Mouse (Mus musculus): ENCODE measurements around the gene 1700025G04Rik.

1700025G04Rik gene

DNA sequence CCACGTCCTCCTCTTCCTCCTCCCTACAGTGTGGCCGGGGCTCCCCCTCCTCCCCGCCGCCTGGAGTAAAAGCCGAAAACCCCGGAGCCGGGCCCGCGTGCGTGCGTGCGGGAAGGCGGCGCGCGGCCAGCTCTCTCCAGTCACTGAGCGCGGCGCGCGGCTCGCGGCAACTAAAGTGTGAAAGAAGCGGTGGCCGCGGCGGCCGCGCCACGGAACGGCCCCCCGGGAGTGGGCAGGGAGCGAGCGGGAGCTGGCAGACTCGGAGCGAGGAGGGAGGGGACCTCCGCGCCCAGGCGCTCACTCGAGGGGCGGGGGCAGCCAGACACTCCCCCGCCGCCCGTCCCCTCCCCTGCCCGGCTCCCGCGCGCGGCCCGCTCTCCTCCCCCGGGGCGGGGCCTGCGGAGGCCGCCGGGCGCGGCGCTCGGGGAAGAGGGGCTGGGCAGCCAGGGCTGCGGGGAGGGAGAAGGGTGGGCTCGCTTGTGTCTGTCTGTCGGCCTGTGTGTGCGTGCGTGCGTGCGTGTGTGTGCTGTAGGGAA, at the start of gene 1700025G04Rik:
Gene 1700025G04Rik (minus strand): TSS at position 108 of the 536 bp plus-strand sequence.
- peak; percentile 68 to 79 for DNase-seq (ENCODE audit: low spot score in 2 of 2)

DNA sequence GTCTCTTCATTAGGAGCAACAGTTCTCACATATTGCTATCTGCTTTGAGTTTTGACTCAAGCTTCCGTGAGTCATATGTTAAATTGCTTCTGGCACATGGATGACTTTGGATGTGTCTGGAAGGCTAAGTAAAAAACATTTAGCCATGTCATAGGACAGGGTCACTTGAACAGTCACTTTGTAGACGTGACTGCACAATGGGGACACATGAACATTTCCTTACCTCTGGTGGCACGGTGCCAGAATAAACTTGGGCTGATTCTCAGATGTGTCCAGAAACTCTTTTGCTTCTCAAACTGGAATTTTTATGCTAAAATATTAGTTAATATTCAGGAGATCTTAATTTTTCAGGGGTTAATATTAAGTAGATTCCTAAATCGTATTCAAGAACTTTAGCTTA, 49.6 kb upstream of the 1700025G04Rik start:
- no peak for DNase-seq (ENCODE audit: low spot score in 2 of 2)

DNA sequence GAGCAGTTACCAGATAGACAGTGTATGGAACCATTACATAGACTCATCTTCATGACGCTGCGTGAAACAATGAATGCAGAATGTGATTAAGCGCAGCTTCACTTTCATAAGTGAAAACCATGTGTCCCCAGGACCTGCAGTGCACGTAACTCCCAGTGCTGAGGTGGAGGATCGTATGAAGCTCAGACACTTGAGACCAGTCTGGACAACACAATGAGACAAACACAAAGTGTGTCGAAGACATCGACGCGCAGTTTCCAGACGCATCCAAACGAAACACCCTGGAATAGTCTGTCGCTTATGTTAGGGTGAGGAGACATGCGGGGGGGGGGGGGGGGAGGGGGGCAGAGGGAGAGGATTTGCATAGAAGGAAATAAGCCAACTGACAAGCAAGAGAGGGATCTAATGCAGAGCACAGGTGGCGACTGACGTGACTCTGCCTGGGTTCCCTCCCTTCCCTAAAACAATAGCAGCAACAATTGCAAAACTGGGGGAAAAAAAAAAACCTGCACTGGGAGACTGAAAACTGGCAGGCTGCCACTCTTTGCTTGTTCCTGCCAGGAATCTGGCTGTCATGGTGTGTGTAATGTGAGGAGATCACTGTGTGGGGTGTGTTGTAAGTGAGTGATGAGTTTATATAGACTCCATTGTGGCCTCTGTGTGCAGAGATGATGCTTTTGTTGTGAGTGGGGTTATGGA, 40.3 kb upstream of the 1700025G04Rik start:
- DNase-seq (ENCODE audit: low spot score in 2 of 2): peak in 1 of 2 experiments; percentile 60

DNA sequence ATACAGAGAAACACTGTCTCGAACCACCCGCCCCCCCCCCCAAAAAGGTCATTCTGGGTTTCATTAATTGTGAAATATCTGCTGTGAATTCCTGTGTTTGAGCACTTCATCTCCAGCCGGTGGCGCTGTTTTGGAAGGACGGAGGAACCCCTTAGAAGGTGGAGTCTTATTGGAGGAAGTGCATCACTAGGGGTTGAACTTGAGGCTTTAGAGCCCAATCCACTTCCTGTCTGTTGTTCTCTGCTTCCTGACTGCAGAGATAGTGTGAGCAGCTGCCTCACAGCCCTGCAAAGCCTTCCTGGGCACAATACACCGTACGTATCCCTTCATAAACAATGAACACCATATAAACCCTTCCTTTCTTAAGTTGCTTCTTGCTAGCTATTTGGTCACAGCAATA, 35.5 kb upstream of the 1700025G04Rik start:
- DNase-seq (ENCODE audit: low spot score in 2 of 2): no peak

DNA sequence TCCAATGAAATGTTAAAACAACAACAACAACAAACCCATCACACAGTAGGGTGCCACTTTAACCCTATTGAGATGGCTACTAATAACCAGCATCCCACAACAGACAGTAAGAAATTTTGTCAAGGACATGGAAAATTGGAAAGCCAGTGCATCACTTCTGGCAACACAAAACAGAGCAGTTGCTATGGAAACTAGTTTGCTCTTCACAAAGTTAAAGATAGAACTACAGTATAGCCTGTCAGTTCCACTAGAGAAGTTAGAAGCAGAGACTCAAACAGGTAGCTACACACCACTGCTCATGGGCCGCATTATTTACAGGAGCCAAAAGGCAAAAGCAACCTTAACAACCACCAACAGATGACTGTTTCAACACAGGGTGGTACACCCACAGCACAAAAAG, 20.2 kb upstream of the 1700025G04Rik start:
- DNase-seq (ENCODE audit: low spot score in 2 of 2): no peak

DNA sequence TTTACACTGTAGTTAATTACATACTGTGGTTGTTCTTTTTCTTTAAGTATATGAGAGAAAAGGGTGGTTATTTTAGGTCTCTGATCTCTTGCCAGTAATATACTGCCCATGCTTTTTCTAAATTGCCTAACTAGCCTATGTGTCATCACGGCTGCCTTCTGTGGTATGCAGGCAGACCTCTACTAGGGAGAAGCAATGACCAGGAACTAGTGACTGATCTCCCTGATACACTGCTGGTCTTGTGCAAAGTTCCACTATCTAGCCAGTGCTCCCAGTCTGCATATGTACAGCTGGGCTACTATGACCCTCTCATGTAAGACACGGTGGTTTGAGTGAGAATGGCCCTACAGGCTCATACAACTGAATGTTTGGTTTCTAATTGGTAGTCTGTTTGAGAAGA, 16.2 kb upstream of the 1700025G04Rik start:
- no peak for DNase-seq (ENCODE audit: low spot score in 2 of 2)

DNA sequence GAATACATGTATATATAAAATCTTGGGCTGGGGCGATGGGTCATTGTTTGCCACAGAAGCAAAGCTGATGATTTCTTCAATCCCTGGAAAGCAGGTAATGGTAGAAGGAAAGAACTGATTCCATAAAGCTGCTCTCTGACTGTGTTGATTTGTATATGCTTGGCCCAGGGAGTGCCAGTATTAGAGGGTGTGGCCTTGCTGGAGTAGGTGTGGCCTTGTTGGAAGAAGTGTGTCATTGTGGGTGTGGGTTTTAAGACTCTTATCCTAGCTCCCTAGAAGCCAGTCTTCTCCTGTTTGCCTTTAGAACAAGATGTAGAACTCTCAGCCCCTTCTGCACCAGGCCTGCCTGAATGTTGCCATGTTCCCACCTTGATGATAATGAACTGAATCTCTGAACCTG, 15.3 kb upstream of the 1700025G04Rik start:
- DNase-seq (ENCODE audit: low spot score in 2 of 2): no peak

DNA sequence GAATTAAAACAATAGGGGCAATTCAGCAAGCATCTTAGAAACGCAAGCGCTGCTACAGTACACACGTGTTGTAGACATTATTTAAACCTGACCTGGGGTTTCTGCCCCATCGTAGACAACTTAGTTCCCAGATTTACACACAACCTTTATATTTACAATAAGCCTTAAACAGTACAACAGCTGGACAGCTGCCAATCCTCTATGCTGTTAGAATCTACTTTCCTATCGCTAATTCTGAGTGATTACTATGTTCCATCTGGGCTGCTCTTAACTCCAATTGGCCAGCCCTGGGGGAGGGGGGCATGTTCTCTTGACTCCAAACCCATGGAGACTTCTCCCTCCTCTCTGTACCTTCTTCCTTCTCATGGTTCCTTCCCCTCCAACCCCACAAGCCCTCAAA, 11.8 kb upstream of the 1700025G04Rik start:
- DNase-seq (ENCODE audit: low spot score in 2 of 2): no peak

DNA sequence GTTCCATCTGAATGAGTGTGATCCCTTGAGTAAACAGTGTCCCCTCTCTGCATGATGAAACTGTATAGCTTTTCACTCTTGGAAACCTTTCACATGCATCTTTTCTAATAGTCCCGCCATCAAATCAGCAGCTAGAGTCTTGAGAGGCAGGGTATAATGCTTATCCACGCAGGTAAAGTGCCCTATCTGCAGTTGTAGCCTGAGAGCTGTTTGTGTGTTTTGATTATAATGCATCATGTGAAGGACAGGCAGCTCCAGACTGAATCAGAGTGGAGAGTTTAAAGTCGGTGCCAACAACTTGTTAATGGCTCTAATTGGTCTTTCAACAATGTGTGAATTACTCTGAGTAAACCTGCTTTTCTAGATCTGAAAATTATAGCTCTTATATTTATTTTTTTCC, 6.1 kb upstream of the 1700025G04Rik start:
- DNase-seq (ENCODE audit: low spot score in 2 of 2): no peak

DNA sequence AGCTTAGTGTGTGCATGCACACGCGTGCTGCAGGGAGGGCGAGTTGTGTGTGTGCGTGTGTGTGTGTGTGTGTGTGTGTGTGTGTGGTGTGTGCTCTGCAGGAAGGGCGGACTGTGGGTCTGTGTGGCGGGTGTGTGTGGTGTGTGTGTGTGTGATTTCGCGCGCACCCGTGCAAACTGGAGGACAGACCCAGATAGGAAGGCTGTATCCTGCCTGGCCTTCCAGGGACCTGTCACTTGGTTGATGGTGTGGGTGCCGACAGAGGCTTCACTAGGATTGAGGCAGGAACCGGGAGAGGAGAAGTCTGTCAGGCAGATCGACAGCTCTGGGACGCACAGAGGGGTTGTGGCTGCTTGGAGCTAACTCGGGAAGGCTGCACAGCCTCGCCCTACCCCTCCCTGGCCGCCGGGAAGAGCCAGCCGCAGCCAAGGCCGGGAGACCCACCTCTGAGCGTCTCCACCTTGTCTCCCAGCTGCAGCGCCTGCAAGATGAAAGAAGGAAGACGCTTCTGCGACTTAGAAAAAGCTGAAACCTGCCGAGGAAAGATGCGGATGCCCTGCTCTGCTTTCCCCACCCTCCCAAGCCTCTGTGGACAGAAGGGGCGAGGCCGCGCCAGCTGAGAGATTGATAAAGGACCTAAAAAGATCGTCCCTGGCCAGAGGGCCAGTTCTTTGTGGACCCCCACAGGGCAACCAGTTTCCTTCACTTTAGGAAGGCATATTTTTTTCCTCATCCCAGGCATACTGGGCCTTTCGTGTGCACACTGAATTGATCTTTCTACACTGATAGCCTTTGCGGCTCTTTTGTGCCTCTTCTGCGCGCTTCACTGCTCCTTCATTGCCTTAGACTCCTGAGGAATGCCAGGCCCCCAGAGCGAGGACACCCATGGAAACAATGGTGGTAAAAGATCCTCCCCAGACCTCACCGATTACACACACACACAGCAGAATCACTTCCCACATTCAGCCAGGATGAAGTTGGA, 930 bp upstream of the 1700025G04Rik start:
- DNase-seq (ENCODE audit: low spot score in 2 of 2): peak; percentile 32 to 41

DNA sequence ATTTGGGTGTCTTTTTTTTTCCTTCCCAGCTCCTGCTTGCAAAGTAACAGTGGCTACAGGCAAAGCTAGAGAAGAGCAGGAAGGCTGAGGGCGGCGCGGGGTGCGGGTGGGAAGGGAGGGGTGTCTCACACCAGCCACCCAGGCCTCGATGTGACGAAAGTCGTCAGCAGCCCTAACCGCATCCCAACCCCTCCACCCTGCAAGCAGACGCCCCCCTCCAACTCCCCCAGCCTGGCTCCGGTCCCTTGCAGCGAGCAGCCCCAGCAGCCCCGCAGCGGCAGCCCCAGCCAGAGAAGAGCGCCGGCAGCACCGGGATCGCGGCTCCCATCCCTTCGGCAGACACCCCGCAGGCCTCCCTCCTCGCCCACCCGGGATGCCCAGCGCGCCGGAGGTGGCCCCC, 399 bp downstream of the 1700025G04Rik start:
- peak in 1 of 2 experiments; percentile 41 for DNase-seq (ENCODE audit: low spot score in 2 of 2)

DNA sequence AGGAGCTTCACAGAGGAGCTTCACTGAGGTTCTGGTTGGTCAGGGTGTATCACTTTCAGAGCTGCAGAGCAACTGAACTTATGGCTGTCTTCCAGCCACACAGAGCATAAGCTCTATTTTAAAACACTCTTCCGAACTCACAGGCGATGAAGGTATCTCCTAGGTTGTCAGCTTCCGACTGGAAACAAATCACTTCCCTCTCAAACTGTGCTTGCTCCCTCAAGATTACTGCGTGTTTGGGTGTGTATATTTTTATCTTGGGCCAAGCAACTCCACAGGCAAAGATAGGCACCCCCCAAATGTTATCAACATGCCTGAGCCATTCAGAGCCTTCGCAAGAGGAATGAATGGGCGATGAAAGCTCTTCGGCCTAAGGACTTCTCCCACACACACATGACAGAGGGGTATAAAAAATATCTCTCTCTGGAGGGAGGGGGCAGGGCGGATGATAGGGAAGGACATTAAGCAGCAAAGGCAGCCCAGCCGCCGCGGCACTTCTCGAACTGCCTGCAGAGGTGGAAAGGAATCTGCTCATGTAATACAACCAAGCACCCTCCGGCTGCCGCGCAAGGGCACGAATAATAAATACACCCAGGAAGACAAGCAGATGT, 1.0 kb downstream of the 1700025G04Rik start:
- peak in 1 of 2 experiments; percentile 31 for DNase-seq (ENCODE audit: low spot score in 2 of 2)

DNA sequence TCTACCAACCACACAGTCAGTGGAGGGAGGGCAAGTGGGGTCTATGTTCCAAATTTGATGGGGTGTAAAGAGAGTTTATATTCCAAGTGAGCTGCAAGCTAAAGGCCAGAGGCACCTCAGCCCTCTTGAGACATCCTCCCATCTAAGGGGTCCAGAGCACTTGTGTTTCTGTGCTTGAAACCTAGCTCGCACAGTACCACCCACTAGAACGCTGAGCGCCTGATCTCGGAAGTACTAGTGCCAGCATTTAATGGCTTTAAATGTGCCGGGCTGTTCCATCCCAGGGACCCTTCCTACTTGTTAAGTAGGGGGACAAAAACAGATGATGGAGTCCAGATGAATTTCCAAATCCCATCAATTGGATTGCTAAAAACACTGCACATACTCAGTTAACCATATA, 1.9 kb downstream of the 1700025G04Rik start:
- no peak for DNase-seq (ENCODE audit: low spot score in 2 of 2)

DNA sequence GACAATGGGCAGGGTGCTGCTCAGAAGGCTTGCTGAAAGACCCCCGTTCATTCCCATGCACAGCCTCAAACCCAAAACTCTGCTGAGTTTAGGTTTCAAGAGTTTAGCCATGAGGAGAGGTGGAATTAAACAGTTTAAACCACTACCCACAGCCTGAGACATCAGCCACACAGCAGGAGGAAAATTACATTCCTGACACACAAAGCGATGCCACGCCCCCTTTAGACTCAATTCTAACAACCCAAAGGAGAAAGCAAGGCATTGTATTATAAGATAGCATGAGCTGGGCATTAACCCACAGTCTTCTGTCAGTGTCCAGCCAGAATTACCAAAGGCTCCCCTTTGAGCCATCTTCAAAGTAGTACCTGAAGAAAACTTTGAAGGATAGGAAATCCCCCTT, 3.0 kb downstream of the 1700025G04Rik start:
- DNase-seq (ENCODE audit: low spot score in 2 of 2): no peak

DNA sequence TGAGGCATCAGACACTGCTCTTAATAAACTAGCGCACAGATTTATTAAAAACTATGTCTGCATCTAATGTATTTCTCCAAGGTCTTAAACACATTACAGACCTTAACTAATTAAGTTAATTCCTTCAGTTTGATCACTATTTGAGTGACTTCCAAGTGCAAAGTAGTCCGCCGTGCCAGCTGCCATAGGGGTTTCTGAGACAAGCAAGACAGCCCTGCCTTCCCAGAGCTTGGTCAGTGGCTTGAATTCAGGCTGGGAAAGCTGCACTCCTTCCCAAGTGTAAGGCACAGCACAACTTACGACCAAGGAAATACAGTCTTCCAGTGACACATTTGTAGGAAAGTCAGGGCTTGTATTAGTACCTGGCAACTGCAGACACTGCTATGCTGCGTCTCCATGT, 4.4 kb downstream of the 1700025G04Rik start:
- DNase-seq (ENCODE audit: low spot score in 2 of 2): no peak

DNA sequence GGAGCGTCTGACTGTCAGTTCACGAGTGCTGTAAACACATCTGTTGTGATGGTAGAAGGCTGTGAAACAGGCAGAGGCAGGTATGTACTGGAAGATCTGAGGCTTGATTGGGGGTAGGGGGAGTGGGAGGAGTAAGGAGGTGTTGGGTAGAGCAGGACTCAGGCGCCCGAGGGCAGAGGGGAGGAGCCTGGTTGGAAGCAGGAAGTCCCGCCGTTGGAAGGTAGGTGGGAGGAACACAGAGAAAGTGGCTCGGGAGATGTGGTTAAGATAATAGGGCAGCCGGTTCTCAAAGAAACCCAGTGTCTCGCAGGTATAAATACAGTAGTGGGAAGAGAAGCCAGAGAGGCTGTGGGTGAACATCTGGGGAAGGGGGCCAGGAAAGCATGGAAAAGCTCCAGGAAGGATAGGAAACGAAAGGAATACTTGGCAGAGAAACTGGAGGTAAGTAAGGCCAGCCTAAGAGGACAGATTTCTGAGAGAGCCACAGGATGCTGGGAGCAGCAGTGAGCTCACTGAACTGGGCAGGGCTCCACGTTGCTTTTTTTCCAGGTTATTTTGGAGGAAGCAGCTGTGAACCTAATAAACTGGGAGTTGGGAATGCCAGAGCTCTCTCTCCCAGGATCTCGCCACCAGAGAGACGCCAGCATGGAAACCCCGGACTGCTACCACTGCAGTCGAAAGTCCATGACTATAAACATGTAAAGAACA, 5.1 kb downstream of the 1700025G04Rik start:
- DNase-seq (ENCODE audit: low spot score in 2 of 2): no peak

DNA sequence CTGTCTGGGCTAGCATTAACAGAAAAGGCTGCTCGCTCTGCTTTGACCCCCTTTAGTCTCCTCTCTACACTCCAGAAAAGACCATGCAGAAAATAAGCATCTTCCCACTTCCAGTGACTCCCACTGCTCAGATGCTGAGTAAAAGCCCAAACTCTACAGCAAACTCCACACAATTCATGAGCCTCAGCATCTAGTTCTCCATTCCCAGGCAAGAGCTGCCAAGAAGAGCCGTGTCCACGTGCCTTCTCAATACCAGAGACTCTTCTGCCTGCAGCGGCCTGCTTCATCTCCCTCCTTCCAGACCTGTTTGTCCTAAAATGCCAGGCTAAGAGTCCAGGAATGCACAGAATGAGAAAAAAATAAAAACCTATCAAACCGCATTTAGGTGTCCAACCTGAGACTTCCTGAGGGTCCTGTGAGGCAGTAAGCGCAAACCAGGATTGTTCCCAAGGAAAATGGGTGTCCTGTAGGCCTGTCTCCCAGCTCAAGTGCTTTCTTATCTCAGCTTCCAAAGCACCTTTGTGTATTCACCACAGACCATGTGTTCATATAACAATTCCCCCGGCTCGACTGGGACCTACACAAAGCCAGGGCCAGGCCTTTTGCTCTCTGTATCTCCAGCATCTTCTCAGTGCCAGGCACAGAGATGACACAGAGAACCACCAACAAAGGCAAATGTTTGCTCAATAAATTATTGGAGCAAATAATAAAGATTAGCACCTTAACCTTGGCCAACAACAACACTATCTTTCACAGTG, 7.8 kb downstream of the 1700025G04Rik start:
- DNase-seq (ENCODE audit: low spot score in 2 of 2): no peak

DNA sequence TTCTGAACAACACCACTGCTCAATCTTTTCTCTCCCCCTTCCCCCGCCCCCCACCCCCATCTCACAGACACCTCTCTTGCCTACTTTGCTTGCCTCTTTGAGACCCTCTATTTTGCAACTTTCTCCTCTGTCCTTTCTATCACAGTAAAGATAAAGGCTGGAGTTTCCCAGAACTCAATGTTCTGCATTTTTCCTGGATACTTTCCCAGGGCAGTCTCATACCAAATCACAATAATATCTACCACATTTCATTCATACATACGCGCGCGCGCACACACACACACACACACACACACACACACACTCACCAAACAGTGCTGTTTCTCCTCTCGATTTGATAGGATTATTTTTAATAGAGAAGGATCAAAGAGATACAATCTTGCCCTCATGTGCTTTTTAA, 8.8 kb downstream of the 1700025G04Rik start:
- no peak for DNase-seq (ENCODE audit: low spot score in 2 of 2)

DNA sequence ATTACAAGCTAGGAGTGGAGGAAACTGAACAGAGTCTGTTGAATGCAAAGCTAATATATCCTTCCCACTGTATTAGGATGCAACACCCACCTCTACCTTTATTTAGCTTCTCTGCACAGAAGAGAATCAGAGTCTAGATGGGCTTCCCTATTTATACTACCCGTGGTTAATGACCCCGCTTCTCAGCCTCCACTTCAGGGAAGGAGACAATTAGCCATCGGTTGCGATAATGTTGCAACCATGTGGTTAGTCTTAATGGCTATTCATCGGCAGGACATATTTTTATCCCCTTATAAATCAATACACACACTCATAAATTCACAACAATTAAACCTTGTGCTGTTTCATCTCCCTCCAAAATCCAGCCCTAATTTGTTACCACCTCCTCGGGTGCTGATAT, 9.7 kb downstream of the 1700025G04Rik start:
- no peak for DNase-seq (ENCODE audit: low spot score in 2 of 2)

DNA sequence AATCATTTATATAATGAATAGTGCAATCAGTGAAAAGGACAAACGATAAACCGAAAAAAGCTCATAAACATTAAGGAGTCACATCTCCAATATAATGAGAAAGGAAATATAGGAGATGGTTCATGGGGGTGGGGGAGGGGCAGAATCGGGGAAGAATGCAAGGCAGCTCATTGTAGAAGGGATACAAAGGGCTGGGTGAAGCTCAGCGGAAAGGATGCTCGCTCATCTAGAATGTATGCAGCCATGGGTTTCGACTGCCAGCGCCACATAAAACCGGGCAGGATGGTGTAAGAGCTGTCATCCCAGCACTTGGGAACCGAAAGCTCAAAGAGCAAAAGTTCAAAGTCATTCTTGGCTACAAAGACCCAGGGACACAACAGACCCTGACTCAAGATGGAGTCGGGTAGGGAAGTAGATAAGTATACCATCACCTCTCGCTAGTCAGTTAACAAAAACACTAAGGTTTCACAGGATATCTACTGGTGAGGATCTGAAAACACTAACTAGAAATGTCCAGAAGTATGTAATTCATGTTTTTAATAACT, 12.7 kb downstream of the 1700025G04Rik start:
- DNase-seq (ENCODE audit: low spot score in 2 of 2): no peak
